Mouse (Mus musculus): ENCODE data around the gene Them5. TPM values are rescaled to one million over a fixed set of nuclear protein-coding genes. Genes with fewer than 3 reads are reported as not detected.

Them5 gene
- polyA plus RNA-seq (2012; rRNA removed): not detected in 2 replicates

GRCm38 (mm10) chr3:94341959-94342422 is at the start of gene Them5:
Gene Them5 (plus strand): TSS chr3:94342099.

DNA sequence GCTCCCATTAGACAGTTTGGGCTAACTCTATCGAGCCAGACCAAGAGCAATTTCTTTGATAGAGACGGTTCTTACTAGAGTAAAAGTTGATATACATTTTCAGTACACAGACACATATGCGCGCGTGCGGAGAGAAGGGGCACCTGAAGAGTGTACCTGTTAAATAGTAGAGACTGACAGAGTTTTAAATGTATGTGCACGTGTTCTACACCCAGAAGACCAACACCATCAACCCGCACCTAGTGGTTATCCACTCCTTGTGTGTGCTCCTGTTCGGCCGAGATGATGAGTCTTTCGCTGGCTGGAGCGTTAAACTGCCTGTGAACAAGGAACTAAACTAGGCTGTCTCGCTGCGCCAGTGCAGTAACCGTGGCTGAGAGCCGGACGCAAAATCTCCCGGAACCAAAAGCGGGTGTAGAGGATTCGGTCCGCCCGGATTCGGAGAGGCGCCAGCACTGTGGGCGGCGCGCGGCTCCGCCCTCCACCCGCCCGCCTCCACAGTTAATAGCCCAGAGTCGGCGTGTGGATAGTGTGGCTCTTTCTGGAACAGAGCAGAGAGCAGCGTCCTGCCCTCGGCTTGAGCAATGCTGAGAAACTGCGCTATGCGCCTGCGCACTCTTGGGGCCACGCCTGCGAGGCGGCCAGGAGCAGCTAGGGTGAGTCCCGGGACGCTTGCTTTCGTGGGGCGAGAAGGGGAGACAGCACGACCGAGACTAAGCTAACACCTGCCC is 32.1 kb upstream of the Them5 start, which contains the start of gene Them4:
Gene Them4, plus strand, starts transcription at position 457 of the 731 bp plus-strand sequence.

GRCm38 (mm10) chr3:94362138-94362537 is 20.2 kb downstream of the Them5 start, which contains the start of gene C2cd4d:
Gene C2cd4d (plus strand): TSS chr3:94362438.

DNA sequence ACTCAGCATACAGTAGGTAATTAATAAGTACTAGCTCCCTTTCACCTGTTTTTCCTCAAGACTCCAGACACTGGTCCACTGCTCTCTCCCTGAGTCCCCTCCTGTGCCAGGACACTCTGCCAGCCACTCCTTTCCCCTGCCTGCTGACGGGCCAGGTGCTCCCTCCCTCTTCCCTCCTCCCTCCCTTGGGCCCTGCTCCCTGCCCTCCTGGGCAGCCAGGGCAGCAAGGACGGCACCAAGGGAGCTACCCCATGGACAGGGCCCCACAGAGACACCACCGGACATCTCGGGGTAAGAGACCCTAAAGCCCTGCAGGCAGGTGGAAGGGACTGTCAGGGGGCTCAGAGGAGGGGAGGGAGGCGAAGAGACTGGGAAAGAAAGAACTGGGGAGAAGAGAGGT is 30.7 kb downstream of the Them5 start, which contains the start of gene Rorc:
Gene Rorc, plus strand, starts transcription at position 154 of the 400 bp plus-strand sequence.

Other genes starting within 250 kb of the Them5 start
- gene Gm10696, start 163.9 kb upstream of the Them5 start, polyA plus RNA-seq (2012; rRNA removed): not detected in 2 replicates
- not detected in 2 replicates for gene Gm5286, start 145.4 kb upstream of the Them5 start, polyA plus RNA-seq (2012; rRNA removed)
- gene Gm4778, start 78.1 kb upstream of the Them5 start, polyA plus RNA-seq (2012; rRNA removed): not detected in 2 replicates
- gene Them4, start 32.0 kb upstream of the Them5 start, polyA plus RNA-seq (2012; rRNA removed): 4.2 TPM in 2 replicates
- gene C2cd4d, start 20.3 kb downstream of the Them5 start, polyA plus RNA-seq (2012; rRNA removed): 0.08 TPM in 2 replicates
- gene Rorc, start 30.7 kb downstream of the Them5 start, polyA plus RNA-seq (2012; rRNA removed): 3.4 and 5.7 TPM in 2 replicates
- 0.02 and 0.03 TPM in 2 replicates for gene Lingo4, start 56.4 kb downstream of the Them5 start, polyA plus RNA-seq (2012; rRNA removed)
- gene Tdrkh, start 71.2 kb downstream of the Them5 start, polyA plus RNA-seq (2012; rRNA removed): 2.6 and 2.8 TPM in 2 replicates
- gene Mrpl9, start 101.2 kb downstream of the Them5 start, polyA plus RNA-seq (2012; rRNA removed): 31.1 and 34.7 TPM in 2 replicates
- gene Oaz3, start 101.8 kb downstream of the Them5 start, polyA plus RNA-seq (2012; rRNA removed): 0.13 TPM in 1 of 2 replicates, not detected in the other
- gene Celf3, start 136.2 kb downstream of the Them5 start, polyA plus RNA-seq (2012; rRNA removed): 0.02 and 0.06 TPM in 2 replicates
- 0.05 and 0.10 TPM in 2 replicates for gene Riiad1, start 138.2 kb downstream of the Them5 start, polyA plus RNA-seq (2012; rRNA removed)
- 4.8 and 5.2 TPM in 2 replicates for gene Snx27, start 240.6 kb downstream of the Them5 start, polyA plus RNA-seq (2012; rRNA removed)